ENCODE assay signal across 8 mouse cellular contexts in the genomic region with DNA sequence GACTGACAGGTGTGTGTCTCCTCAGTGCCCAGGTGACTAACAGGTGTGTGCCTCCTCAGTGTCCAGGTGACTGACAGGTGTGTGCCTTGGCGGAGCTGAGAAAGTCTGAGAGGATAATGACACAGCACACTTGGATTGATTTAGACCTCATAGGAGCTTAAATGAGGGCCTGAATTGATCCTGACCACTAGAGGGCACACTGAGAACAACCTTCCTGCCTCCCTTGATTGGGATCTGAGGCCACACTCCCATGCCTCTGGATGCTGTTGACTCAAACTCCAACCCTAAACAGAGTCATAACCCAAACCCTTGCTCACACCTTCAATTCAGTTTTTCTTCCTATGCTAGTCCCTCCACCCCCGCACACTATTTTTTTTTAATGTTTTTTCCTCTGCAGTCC. TPM values are rescaled to one million over a fixed set of nuclear protein-coding genes. Genes with fewer than 3 reads are reported as not detected.
A peak's percentile ranks its signal among the peaks of the same experiment; 100 is the strongest.
DNase-seq lines count a peak whose midpoint lies in the region; ATAC-seq and TF ChIP-seq lines count a peak whose summit lies in the region.

No protein-coding gene starts in this region.

- TF ChIP-seq CTCF in gastrocnemius, adult 2 months (IDR thresholded peaks at IDR 0.05): peak; percentile 80
- TF ChIP-seq CTCF in cortical plate, adult 2 months (IDR thresholded peaks at IDR 0.05; ENCODE audit: extremely low read depth, insufficient read depth, low read length): peak; percentile 75

- H3K27me3 ChIP-seq in limb, embryonic 14.5 days (ENCODE audit: control insufficient read depth, insufficient read depth, low read length): peaks cover 19% of the 10 kb centered on the region

- no peak overlapping the region for H3K4me2 ChIP-seq in limb, embryonic 14.5 days (replicated peaks; ENCODE audit: low read depth, low read length, severe bottlenecking)

- H3K4me3 ChIP-seq in gastrocnemius, adult 2 months: no peak overlapping the region
- H3K4me3 ChIP-seq in cortical plate, adult 2 months (ENCODE audit: insufficient read depth, low read length): no peak overlapping the region
- no peak overlapping the region for H3K4me3 ChIP-seq in limb, embryonic 14.5 days (replicated peaks; ENCODE audit: low read length)

- H3K36me3 ChIP-seq in limb, embryonic 14.5 days (ENCODE audit: control insufficient read depth, insufficient read depth, low read length): no peaks in the 10 kb centered on the region

- peak; percentile 61 for DNase-seq in gastrocnemius, adult 2 months
- no peak for DNase-seq in gastrocnemius, postnatal 25 days
- peak; percentile 34 to 39 for DNase-seq in right cerebral cortex, adult 2 months (ENCODE audit: low spot score in 2 of 2)
- no peak for DNase-seq in right cerebral cortex, postnatal 14 days
- DNase-seq in limb, embryonic 14.5 days (ENCODE audit: low spot score): peak; percentile 74
- DNase-seq in thymus, postnatal 25 days: peak; percentile 41
- no peak for DNase-seq in cerebellum, adult 11 months

- ATAC-seq in limb, embryonic 14.5 days (ENCODE audit: low FRiP score, low read depth): no peak

- no peak for TF ChIP-seq POLR2A in cortical plate, adult 2 months (IDR thresholded peaks at IDR 0.05; ENCODE audit: extremely low read depth, insufficient read depth, low read length)
- no peak for TF ChIP-seq POLR2A in limb, embryonic 14.5 days (IDR thresholded peaks at IDR 0.05; ENCODE audit: borderline replicate concordance, extremely low read depth, insufficient read depth, insufficient read length)

- H3K9me3 ChIP-seq in limb, embryonic 14.5 days (ENCODE audit: control insufficient read depth, low read length): no peaks in the 10 kb centered on the region

- H3K9ac ChIP-seq in limb, embryonic 14.5 days (ENCODE audit: low read depth, low read length, severe bottlenecking): no peak overlapping the region

- intact Hi-C loops in gastrocnemius, adult 2 months (cut with DNase I): no loop called here

- H3K4me1 ChIP-seq in cortical plate, adult 2 months (ENCODE audit: control insufficient read depth, insufficient read depth, low read length): no peaks in the 10 kb centered on the region
- no peaks in the 10 kb centered on the region for H3K4me1 ChIP-seq in limb, embryonic 14.5 days (ENCODE audit: control insufficient read depth, insufficient read depth, low read length)

- 33% methylated on average over 2 of the region's 2 CpGs for WGBS in limb, embryonic 14.5 days

- H3K27ac ChIP-seq in gastrocnemius, adult 2 months: no peak overlapping the region
- no peak overlapping the region for H3K27ac ChIP-seq in cortical plate, adult 2 months (ENCODE audit: insufficient read depth, low read length)
- H3K27ac ChIP-seq in limb, embryonic 14.5 days (replicated peaks; ENCODE audit: low read depth, low read length): no peak overlapping the region

RNA-seq across cellular contexts. Expression of a gene that starts 4.2 kb away (rescaled TPM):
- not detected for total RNA-seq in gastrocnemius, adult 2 months (2021)
- total RNA-seq in gastrocnemius, postnatal 25 days (2021): not detected
- not detected in 2 replicates for polyA plus RNA-seq in cortical plate, adult 2 months (2012; rRNA removed)
- 5.2 and 5.9 TPM in 2 replicates for polyA plus RNA-seq in limb, embryonic 14.5 days (2012; rRNA removed)
- 7.5 and 8.6 TPM in 2 replicates for polyA plus RNA-seq in limb, embryonic 14.5 days (2014; fragmentation: Nextera tagmentation; extraction: Ambion mirVana)

RNA-seq across cellular contexts. Expression of a gene that starts 21.8 kb away (rescaled TPM):
- 1 to 10 TPM; 1.3 to 1.5 TPM for total RNA-seq in gastrocnemius, adult 2 months (2021)
- 1 to 10 TPM; 1.2 TPM for total RNA-seq in gastrocnemius, postnatal 25 days (2021)
- polyA plus RNA-seq in cortical plate, adult 2 months (2012; rRNA removed): 0.42 and 0.53 TPM in 2 replicates
- 5.5 and 7.6 TPM in 2 replicates for polyA plus RNA-seq in limb, embryonic 14.5 days (2012; rRNA removed)
- polyA plus RNA-seq in limb, embryonic 14.5 days (2014; fragmentation: Nextera tagmentation; extraction: Ambion mirVana): 3.1 and 4.7 TPM in 2 replicates

RNA-seq across cellular contexts. Expression of a gene that starts 29.9 kb away (rescaled TPM):
- 10 to 100 TPM; 21.9 to 26.7 TPM for total RNA-seq in gastrocnemius, adult 2 months (2021)
- 10 to 100 TPM; 25.3 to 33.9 TPM for total RNA-seq in gastrocnemius, postnatal 25 days (2021)
- 23.0 and 24.4 TPM in 2 replicates for polyA plus RNA-seq in cortical plate, adult 2 months (2012; rRNA removed)
- 94.3 and 108 TPM in 2 replicates for polyA plus RNA-seq in limb, embryonic 14.5 days (2012; rRNA removed)
- 114 and 116 TPM in 2 replicates for polyA plus RNA-seq in limb, embryonic 14.5 days (2014; fragmentation: Nextera tagmentation; extraction: Ambion mirVana)

RNA-seq across cellular contexts. Expression of a gene that starts 50.5 kb away (rescaled TPM):
- 1 to 10 TPM; 1.4 to 1.5 TPM for total RNA-seq in gastrocnemius, adult 2 months (2021)
- total RNA-seq in gastrocnemius, postnatal 25 days (2021): 1 to 10 TPM; 2.1 to 3.9 TPM
- 6.9 and 7.1 TPM in 2 replicates for polyA plus RNA-seq in cortical plate, adult 2 months (2012; rRNA removed)
- polyA plus RNA-seq in limb, embryonic 14.5 days (2012; rRNA removed): 58.9 and 72.1 TPM in 2 replicates
- 71.3 and 80.8 TPM in 2 replicates for polyA plus RNA-seq in limb, embryonic 14.5 days (2014; fragmentation: Nextera tagmentation; extraction: Ambion mirVana)

RNA-seq across cellular contexts. Expression of a gene that starts 51.0 kb away (rescaled TPM):
- total RNA-seq in gastrocnemius, adult 2 months (2021): not detected
- not detected for total RNA-seq in gastrocnemius, postnatal 25 days (2021)
- 3.0 and 3.9 TPM in 2 replicates for polyA plus RNA-seq in cortical plate, adult 2 months (2012; rRNA removed)
- 0.12 and 0.13 TPM in 2 replicates for polyA plus RNA-seq in limb, embryonic 14.5 days (2012; rRNA removed)
- polyA plus RNA-seq in limb, embryonic 14.5 days (2014; fragmentation: Nextera tagmentation; extraction: Ambion mirVana): not detected in 2 replicates

Comparison
In these comparisons a context has a peak if more than half of its experiments do, and no peak if none do; other contexts are left out.
1. DNase-seq: peak in gastrocnemius, adult 2 months (single experiment), right cerebral cortex, adult 2 months (2 of 2), limb, embryonic 14.5 days (single experiment) and thymus, postnatal 25 days (single experiment); none in gastrocnemius, postnatal 25 days (single experiment), right cerebral cortex, postnatal 14 days (single experiment) and cerebellum, adult 11 months (single experiment).